Mouse (Mus musculus): ENCODE measurements around the gene Serpine2.

The Serpine2 gene

DNA sequence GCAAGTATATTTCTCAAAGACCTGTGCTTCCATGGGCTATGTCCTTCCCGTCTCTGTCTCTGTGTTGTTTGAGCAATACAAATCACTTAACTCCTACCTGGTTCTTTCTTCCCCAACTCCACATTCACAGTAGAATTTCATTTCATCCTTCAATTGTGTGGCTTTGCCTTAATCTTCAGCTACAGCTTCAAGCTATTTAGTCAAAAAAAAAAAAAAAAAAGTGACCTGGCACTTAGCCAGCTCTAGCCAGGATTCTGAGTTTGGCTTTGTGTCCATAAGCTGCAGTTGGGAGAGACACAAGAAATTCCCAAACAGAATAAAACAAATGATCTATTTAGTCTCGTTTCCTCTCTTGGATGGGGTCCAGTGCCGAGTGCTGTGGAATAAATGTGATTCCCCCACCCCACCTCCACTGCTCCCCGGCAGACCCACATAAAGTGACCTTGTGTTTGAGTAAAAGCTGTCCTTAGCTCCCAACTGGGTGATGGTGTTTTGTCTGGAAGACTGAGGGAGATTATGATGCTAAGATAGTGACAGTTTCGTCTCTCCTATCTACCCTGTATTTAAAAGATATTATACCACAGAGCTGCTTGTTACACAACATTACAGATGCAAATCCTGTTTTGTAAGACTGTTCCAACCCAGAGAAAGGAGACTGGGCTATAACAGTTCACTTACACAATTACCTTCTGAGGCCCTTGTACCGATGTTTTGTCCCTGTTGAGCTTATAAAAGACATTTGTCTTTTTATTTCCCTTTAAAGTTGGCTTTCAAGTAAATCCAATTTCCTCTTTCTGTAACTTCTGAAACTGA, at the start of gene Serpine2:
Gene Serpine2, minus strand, starts transcription at position 51 of the 813 bp plus-strand sequence.
- DNase-seq (ENCODE audit: extremely low read depth, insufficient read length, low spot score), result no peak

DNA sequence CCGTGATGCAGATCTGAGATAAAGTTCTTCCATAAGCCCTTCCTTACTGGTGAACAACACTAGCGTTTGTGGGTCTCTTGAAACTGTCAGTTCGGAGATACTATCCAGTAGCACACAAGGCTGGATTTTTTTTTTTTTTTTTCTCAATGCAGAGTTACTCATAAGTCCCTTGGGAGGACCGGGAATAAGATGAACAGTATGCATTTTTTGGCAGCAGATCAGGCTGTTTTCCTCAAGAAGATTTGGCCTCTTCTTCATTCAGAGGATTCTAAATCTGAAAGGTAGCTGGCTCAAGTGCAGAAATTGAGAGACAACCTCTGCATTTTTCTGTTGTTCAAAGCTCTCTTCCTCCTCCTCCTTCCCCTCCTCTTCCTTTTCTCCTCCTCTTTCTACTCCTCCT, 46.8 kb upstream of the Serpine2 start:
- DNase-seq (ENCODE audit: extremely low read depth, insufficient read length, low spot score), result no peak

DNA sequence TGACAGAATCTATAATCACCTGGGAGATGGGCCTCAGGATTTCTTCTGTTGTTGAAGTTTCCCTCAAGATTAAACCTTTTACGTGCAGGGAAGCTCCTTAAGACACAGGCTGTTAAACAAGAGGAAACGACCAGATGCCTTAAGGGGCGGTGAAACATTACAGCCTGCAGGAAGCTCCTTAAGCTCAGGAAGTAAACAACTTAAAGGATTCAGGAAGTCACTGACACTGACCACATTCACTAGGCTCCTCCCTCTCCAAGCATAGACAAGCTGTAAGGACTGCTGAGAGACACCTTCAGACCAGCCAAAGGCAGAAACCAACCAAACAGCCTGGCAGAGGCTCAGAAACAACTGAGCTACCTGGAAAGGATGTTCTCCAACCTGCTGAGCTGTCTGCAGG, 44.3 kb upstream of the Serpine2 start:
- DNase-seq (ENCODE audit: extremely low read depth, insufficient read length, low spot score), result no peak

DNA sequence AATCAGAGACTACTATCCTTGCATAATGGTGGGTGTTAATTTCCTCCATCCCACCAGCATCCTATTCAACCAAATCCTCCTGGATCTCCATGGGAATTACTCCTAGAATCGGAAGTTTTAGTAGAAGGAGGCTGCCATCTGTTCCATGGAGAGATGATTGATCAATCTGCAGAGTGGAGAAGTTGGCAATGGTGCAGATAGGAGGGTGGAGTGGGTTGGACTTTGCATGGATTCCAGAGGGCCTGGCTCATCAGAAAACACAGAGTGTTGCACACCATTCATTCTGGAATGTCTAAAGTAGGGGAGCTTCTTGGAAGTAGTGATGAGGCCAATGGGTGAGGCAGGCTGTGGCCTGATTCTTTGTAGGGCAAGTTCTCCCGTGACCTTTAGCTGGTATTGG, 41.9 kb upstream of the Serpine2 start:
- no peak for DNase-seq (ENCODE audit: extremely low read depth, insufficient read length, low spot score)

DNA sequence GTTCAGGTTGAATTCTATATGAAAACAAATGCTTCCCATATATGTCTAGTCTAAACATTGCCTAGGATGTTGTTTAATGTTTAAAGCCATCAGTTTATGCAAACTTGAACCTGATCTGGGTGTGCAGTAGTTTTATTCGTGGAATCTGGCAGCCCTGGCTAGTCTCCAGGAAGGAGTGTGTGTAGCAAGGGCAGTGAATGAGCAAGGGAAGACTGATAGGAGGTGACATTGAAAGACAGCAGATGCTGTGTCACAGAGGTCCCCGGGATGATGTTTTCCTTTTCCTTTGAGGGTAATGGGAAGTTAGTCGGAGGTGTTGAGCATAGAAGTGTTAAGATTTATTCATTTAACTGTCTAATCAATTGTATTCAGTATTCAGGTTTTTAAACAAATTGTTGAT, 21.7 kb upstream of the Serpine2 start:
- DNase-seq (ENCODE audit: extremely low read depth, insufficient read length, low spot score), result no peak

DNA sequence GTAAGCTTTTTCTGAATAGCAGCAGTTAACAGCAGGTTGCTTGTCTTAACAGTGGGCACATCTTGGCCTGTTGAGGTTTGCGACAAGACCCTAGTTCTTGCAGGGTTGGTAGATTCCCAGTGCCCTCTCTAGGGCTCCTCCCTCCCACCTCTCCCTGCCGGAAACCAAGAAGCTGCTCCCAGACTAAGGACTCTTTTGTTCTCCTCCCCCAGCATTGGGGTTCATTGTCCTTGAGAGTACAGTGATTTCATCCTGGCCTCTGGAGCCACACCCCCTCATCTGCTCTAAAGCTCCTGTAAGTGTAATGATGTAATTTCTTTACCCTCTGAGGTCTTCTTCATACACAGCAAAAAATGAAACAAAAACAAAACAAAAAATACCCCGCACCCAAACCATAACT, 13.8 kb upstream of the Serpine2 start:
- no peak for DNase-seq (ENCODE audit: extremely low read depth, insufficient read length, low spot score)

DNA sequence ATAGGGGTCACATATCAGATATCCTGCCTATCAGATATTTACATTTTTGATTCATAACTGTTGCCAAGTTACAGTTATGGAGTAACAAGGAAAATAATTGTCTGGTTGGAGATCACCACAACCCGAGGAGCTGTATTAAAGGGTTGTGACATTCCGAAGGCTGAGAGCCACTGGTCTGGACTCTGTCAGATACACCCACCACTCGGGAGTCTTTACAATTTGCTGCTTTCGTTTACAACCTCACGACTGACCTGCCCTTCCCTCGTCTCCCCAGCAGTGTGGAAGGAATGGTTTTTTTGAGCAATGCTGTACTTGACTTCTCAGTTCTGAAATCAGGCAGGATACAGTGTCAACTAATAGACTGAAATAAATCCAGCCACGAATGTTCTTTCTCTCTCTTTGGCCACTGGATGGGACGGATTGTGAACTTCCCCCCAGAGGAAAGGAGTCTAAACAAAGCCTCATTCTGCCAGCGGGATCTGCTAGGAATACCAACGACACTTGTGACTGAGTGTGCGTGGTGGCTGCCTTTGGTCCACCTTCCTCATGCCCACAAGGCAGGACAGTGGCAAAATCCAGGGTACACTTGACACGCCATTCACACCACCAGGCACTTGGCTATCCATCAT, 455 bp downstream of the Serpine2 start:
- DNase-seq (ENCODE audit: extremely low read depth, insufficient read length, low spot score), result no peak

DNA sequence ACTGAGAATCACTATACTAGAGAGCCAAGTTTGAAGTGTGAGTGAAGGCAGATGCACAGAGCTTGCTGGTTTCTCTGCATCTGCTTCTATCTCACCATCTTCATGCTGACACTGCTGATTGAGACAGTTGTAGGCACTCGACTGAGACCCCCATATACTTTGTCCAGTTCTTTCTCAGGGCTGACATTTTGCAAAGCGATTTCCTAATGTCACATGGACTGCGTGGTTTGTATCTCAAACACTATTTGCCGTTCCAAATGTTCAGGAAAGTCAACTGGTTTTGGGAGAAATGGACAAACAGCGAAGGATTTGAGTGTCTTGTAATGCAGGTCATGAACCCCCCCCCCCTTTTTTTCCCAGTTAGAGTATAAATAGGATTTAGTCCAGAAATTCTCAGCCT, 1.0 kb downstream of the Serpine2 start:
- DNase-seq (ENCODE audit: extremely low read depth, insufficient read length, low spot score), result no peak

DNA sequence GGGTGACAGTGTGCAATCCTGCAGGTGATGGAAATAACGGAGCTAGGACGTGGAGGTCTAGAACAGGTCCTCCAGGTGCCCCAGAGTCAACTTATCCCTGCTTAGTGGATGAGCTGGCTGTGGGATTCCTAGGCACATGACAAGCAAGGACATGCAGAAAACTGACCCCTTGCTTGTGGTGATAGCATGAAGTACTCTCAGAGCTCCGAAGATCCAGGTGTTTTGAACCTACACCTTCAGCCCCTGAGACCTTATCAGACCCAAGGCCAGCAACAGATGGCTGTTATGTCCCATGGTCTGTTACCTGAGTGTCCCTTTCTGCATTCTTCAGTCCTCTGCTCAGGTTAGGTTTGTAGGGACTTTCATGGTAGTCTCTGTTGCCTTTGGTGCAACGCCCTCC, 2.0 kb downstream of the Serpine2 start:
- DNase-seq (ENCODE audit: extremely low read depth, insufficient read length, low spot score), result no peak

DNA sequence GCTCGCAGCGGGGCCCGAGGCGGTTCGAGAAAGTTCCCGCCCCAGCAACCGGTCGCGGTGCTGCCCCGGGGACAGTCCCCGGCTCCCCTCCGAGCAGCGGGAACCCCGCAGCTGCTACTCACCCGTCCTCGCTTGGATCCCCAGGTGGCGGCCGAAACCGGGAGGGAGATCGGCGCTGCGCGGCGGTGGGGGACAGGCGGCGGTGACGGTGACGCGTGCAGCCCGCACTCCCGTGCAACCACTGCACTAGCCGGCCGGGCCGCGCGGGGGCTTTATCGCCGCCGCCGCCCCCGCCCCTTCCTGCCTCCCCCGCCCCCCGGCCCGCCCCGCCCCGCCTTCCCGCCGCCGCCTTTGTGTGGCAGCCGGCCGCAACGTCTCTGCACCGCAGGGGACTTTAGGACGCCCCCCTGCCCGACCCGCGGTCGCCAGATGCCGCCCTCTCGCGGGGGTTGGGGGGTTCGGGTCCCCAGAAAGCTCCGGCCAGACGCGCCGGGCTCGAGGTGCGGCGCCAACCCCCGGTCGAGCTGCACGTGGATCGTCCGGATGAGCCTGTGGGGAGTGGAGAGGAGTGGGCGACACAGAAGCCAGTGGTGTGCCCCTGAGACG, 2.5 kb downstream of the Serpine2 start:
- peak; percentile 9 for DNase-seq (ENCODE audit: extremely low read depth, insufficient read length, low spot score)

DNA sequence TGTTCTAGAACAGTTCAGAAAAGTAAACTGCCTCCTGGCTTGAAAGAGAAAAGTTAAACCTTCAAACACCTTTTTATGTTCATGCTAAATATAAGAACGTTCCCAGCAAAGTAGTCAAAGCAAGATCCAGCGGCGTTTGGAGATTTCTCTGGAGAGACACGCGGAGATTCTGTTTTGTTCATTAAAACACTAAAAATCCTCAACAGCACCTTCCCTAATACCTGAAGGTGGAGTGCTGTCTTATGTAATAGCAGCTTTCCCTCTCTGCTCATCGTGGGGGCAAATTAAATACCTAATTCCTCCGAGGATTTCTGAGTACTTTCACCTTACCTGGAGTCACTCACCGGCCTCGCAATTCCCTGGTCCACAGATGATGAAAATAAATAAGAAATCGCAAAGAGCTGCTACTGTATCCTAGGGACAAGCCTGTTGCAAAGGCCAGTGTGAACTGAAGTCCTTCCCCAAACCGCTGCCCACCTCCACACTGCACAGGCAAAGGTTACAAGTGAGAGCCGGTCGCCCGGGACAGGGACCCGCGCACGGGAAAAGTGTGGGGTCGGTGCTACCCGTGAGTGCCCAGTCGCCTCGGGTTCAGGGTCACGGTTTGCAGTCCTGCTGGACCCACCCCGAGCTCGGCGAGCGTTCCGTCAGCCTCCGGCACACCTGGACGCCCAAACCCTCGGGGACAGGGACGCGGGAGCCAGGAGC, 3.1 kb downstream of the Serpine2 start:
- DNase-seq (ENCODE audit: extremely low read depth, insufficient read length, low spot score), result no peak

DNA sequence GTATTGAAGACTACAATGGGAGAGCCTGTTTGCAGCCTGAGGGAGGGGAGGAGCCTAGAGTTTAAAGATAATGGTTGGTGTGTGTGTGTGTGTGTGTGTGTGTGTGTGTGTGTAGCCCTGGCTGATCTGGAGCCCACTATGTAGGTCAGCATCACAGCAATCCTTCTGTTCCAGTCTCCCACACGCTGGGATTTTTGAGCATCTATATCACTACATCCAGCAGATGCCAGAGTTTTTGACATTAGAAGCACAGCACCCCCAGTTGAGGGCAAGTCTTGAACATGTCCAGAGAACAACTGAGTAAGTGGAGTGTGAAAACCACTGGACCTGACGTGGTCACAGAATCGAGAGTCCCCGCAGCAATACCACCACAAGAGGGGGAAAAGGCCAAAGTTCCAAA, 4.2 kb downstream of the Serpine2 start:
- DNase-seq (ENCODE audit: extremely low read depth, insufficient read length, low spot score), result no peak

DNA sequence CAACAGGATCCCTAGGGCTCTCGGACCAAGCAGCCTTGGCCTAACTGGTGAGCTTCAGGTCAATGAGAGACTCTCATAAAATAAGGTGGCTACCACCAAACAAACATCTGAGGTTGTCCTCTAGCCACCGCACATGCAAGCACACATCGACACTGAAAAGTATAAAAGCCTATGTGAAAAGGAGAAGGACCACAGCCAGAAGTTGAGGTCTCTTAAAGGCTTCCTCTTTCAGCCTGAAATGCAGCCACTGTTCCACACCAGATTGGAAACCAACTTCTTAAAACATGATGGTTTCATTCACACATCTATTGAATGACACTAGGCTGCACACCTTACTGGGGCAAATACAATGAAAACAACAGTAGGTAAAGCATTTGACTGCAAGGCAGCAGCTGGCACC, 7.5 kb downstream of the Serpine2 start:
- DNase-seq (ENCODE audit: extremely low read depth, insufficient read length, low spot score), result no peak

DNA sequence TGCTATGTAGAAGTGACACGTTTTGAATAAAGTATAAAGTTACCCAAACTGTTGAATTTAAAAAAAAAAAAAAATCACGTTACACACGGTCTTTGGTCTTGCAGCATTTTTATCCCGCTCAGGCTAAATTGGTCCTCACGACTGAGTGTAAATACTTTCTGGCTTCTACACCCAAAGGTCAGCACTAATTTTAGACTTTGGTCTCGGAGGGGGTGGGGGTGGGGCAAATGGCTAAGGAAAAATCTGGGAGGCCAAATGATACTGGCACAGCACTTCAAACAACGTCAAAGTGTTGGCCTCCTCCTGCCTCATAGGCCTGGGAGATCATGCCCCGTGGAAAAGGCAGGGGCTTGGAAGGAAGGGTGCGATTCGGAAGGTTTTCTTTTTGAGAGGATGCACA, 10.6 kb downstream of the Serpine2 start:
- no peak for DNase-seq (ENCODE audit: extremely low read depth, insufficient read length, low spot score)

DNA sequence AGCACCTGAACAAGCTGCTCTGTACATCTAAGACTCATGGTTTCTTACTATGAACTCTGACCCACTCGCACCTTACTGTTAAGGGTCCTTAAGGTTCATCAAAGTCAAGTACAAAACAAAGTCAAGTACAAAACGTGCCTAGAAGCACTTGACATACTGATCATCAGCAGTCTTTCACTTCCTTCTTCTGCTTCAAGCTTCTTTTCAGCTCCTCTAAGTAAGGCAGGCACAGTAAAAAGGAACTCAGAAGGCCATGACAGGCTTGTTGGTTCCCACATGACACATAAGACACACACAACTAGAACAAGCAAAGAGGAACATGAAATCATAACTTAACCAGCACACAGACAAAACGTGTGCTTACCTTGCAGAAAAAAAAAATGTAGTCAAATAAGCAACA, 12.3 kb downstream of the Serpine2 start:
- no peak for DNase-seq (ENCODE audit: extremely low read depth, insufficient read length, low spot score)

DNA sequence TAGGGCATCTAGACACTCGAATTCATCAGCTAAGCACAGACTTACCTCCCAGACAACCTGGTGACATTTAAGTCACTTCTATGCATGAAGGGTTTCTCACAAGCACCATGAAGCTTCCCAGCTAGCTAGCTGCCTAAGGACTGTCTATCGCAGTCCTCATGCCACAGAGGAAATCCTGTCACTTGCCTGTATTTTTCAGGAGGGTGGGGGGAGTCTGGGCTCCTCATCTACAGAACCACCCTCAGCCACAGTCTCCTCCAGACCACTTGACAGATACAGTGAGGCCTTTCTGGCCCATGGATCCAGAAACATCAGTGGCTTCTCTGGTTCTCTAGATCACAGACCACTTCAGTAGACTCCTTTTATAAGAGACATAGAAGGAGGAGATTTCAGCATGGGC, 14.1 kb downstream of the Serpine2 start:
- no peak for DNase-seq (ENCODE audit: extremely low read depth, insufficient read length, low spot score)

DNA sequence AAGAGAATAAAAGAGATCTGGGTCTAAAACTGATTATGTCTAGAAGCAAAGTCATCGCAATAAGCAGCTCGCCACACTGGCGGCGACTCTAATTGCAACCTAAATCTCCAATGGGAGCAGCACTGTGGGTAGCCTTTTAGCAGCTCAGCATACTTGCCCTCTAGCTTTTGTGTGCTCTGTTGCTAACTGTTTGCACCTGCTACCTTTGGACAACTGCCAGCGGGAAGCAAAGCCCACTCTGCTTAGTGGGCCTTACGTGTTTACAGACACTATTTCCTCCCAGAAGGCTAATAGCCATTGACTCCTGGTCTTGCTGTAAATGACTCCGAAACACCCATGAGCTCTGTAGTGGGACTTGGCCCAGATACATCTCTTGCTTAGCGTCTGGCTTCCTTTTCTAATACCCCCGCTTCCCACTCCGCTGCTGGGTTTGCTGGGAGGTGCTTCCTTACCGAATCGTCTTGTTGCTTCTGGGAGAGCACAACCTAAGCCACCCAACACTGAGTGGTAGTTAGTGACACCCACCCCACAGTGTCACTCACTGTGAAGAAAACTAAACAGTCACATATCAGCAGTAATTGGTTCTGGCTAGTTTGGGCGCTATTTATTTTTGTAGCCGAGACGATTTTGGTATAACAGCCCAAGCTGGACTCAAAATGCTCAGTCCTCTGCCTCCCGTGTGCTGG, 28.1 kb downstream of the Serpine2 start:
- no peak for DNase-seq (ENCODE audit: extremely low read depth, insufficient read length, low spot score)

DNA sequence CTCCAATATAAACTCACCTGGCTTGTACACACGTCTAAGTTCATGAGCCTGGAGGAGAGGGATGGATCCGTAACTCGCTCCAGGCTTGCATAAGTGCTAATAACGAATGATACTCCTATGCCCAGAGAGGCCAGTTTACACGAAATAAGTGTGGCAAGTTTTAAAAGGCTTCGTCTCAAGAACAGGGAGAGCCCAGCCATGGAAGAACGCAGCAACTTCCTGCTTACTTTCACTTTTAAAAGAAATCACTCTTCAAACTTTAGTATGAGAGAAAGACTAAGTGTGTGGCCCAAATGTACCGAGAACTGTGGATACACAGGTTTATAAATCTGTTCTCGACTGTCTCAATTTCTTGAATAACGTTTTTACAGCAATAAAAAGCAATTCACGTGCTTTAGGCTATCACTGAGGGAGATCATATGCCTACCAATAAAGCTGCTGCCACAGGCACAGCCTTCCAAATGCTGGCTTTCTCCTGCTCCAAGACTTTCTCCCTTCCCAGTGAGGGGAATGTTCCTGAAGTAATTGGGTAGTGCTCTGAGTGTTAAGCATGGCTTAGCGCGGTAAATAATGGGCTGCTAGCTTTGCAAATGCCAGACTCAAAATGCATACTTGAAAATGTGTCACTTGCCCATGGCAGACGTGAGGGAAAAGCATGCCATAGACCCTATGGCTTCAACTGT, 36.9 kb downstream of the Serpine2 start:
- DNase-seq (ENCODE audit: extremely low read depth, insufficient read length, low spot score), result no peak

DNA sequence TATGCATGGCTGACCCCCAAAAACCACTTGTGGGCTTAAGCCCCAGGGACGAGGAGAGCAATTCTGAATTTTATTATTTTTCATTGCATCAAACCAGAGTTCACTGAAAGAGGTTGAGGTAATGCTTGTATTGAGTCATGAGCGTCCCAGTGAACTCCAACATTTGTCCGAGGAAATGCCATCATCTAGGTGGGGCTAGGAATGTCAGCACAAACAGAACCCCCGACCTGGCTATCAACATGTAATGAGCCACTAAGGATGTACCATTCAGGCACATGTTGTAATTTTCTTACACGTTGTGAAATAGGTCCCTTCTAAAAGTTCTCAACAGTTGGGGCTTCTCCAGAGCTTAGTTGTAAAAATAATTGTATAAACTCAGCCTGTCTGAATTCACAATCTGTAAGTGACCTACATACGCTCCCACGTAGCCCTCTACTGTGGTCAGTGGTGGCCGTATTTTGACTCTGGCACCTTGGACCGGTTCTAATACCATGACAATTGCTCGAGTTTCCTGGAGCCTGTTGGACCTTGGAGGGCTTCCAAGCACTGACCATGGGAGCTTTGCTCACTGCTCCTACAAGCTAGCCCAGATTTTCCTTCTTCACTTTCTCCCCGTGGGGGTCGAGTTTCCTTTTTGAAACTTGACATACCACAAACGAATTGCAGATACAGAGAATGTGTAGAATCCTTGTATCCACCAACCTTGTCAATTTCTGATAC, 38.0 kb downstream of the Serpine2 start:
- no peak for DNase-seq (ENCODE audit: extremely low read depth, insufficient read length, low spot score)
